Mouse (Mus musculus) E14TG2a.4 (cell line): Measurements from ENCODE around the gene Cdh13.

ENCODE experiments used
- H3K27me3 ChIP-seq: 2 replicates; pipeline ENCODE4 v1.6.1; 2014; ENCODE audit warnings: low read length, control low read depth; ENCODE audit not compliant: insufficient read depth
- H3K36me3 ChIP-seq: 2 replicates; pipeline ENCODE4 v1.6.1; 2014; ENCODE audit warnings: low read length, control low read depth; ENCODE audit not compliant: insufficient read depth
- H3K4me1 ChIP-seq: replicated peaks from 2 replicates; pipeline ENCODE4 v1.6.1; 2014; ENCODE audit warnings: low read depth, low read length, control low read depth
- H3K4me3 ChIP-seq: replicated peaks from 2 replicates; pipeline ENCODE4 v1.5.1; 2014; ENCODE audit warnings: mild to moderate bottlenecking, low read length
- H3K9me3 ChIP-seq: 2 replicates; pipeline ENCODE4 v1.6.1; 2014; ENCODE audit warnings: low read length, control low read depth
- CTCF ChIP-seq: conservative IDR thresholded peaks from 2 replicates; pipeline ENCODE4 v1.5.1; 2014; ENCODE audit warnings: low read length
- NANOG ChIP-seq: IDR thresholded peaks from 2 replicates; pipeline ENCODE4 v1.6.1; 2014; ENCODE audit warnings: borderline replicate concordance, low read length, mixed read lengths
- POU5F1 ChIP-seq: IDR thresholded peaks from 2 replicates; pipeline ENCODE4 v1.6.1; 2014; ENCODE audit warnings: low read length, borderline replicate concordance

Cdh13 gene

DNA sequence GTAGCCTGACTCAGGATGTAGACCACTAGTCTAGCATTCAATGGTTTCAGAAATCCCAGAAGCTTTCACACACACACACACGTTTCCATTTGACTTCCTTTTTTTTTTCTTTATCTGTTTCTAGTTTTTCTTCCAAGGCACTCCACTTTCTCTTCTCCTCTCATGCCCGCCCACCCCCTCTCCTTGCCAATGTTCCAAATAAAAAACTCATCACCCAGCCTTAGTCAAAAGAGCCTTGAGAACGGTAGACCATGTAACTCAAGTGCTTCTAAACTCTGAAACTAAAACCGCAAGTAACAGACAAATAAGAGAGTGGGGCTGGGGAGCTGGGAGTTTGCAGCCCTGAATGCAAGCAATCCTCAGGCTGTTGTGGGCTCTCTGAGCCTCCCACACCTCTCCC is 69.5 kb downstream of the Cdh13 start:
- Histone ChIP-seq H3K4me3 (no peak overlapping the region), H3K36me3 (no peaks in the 10 kb centered on the region), H3K9me3 (peaks cover 35% of the 10 kb centered on the region), H3K27me3 (no peaks in the 10 kb centered on the region; the same call in 1 of the 2 replicates), H3K4me1 (no peaks in the 10 kb centered on the region)
- TF ChIP-seq CTCF, result no peak
- TF ChIP-seq NANOG, result no peak
- TF ChIP-seq POU5F1, result no peak

DNA sequence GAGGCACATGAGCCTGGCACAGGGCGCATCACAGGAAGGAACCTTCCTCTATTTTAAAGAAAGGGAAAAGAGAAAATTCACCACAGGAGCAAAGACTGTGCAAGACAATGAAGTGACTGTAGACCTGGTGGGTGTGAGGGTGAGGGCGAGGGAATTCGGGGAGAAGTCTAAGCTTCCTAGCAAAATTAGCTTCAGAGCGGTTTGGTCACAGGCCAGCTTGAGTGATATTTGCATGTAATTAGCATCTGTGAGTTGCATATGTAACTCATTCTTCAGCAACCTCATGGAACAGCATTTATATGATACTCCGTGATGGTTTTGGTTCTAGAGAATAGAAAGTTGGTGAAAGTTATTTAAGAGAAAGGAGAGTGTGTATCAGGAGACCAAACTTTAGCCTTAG is 73.5 kb downstream of the Cdh13 start:
- no peaks in the 10 kb centered on the region; the same call in 1 of the 2 replicates for H3K27me3 ChIP-seq
- peaks cover 31% of the 10 kb centered on the region for H3K9me3 ChIP-seq
- no peak overlapping the region for H3K4me3 ChIP-seq

DNA sequence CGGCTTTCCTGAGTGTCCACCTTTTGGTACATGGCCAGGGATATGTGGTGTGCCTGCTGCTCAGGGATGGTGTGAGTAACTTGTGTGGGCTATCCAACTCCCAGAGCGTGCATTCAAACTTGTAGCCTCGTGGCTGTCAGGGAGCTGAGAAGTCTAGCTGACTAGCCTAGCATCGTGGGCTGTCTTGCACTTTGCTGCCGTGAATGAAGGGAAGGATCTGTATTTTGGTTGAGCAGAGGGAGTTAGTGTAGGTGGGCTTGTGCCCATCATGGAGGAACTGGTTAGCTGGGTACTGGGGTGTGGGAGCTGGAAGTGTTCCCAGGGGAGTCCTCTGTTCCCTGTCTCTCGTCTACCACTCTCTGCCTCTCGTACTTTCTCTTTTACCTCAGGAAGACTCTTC is 74.1 kb downstream of the Cdh13 start:
- Histone ChIP-seq H3K4me1 (no peaks in the 10 kb centered on the region), H3K9me3 (peaks cover 26% of the 10 kb centered on the region), H3K36me3 (no peaks in the 10 kb centered on the region), H3K4me3 (no peak overlapping the region), H3K27me3 (no peaks in the 10 kb centered on the region; the same call in 1 of the 2 replicates)
- TF ChIP-seq NANOG, result no peak
- TF ChIP-seq POU5F1, result no peak
- no peak for TF ChIP-seq CTCF

More for the DNA sequence above, 73.5 kb downstream of the Cdh13 start:
- Histone ChIP-seq H3K36me3 (no peaks in the 10 kb centered on the region), H3K4me1 (no peaks in the 10 kb centered on the region)
- no peak for TF ChIP-seq NANOG
- no peak for TF ChIP-seq POU5F1
- TF ChIP-seq CTCF, result no peak

DNA sequence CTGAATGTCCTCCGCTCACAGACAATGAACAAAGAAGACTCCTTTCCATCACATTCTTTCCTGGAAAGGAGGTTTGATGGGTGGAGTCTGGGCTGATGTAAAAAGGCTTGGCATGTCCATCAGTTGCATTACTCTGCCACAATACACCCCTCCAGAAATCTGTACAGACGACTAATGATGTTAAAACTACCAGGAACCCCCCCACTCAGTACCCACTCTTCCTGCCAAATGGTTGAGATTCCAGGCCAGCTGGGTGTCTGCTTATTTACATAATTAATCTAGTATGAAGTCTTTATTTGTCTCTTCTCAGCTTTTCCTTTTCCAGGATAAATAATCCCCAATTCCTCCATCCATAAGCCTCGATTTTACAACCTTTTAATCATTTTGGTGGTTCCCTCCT is 80.2 kb downstream of the Cdh13 start:
- Histone ChIP-seq H3K27me3 (no peaks in the 10 kb centered on the region), H3K4me1 (no peaks in the 10 kb centered on the region), H3K36me3 (no peaks in the 10 kb centered on the region), H3K4me3 (no peak overlapping the region), H3K9me3 (no peaks in the 10 kb centered on the region)
- TF ChIP-seq POU5F1 (no peak), NANOG (no peak), CTCF (no peak)

DNA sequence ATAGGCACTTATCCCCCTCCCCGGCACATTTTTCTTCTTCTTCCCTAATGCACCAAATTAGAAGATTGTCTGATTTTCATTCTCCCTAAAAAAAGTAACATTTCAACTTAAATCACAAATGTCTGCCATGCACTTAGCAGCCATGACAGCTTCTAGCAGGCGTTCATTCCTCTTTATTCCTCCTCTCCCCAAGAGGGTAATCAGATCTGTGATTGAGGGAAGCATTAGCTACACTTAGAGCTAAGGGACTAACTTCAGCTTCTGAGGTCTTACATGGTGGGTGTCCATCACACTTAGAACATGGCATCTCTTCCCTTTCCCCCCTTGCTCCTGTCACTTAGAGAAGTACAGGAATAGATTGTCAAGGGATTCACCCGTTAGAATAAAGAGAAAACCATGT is 89.6 kb downstream of the Cdh13 start:
- H3K36me3 ChIP-seq, result no peaks in the 10 kb centered on the region
- no peaks in the 10 kb centered on the region for H3K4me1 ChIP-seq
- H3K9me3 ChIP-seq, result no peaks in the 10 kb centered on the region
- TF ChIP-seq NANOG, result no peak
- TF ChIP-seq POU5F1, result no peak
- TF ChIP-seq CTCF, result no peak
- no peak overlapping the region for H3K4me3 ChIP-seq
- no peaks in the 10 kb centered on the region for H3K27me3 ChIP-seq

DNA sequence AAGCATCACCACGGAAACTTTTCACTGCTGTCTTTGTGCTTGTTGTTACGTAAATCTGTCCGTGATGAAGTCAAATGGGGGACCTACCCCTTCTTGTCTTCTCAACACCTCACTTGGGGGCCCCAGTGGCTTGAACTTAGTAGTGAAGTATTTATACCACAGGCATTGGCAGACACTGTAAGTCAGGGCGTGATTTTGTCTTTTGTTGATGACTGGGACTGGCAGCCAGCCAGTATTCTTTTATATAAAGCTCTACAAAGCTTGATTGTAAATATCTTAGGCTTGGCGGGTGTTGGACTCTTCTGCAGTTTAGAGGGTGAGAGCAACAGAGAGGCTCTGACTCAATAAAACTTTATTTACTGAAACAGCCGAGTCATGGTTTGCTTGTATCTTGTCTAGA is 91.2 kb downstream of the Cdh13 start:
- TF ChIP-seq NANOG, result no peak
- no peak for TF ChIP-seq POU5F1
- no peak for TF ChIP-seq CTCF
- Histone ChIP-seq H3K27me3 (no peaks in the 10 kb centered on the region), H3K36me3 (no peaks in the 10 kb centered on the region), H3K9me3 (no peaks in the 10 kb centered on the region), H3K4me1 (no peaks in the 10 kb centered on the region), H3K4me3 (no peak overlapping the region)

DNA sequence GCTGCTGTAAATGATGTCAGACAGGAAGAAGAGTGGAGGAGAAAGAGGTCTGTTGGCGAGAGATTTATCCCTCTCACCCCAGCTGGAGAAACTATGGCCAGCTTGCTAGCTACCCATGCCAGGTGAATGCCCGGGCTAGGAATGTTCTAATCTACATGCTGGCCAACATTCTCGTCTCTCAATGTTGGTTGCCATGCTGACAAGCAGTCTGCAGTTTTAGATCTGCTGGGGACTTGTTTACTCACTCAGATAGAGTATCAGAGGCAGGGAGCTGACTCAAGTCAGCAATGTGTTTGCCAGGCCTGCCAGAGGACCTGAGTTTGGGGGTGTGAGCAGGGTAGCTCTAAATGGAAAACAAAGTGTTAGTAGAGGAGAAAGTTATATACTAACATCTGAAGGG is 93.3 kb downstream of the Cdh13 start:
- H3K4me1 ChIP-seq, result no peaks in the 10 kb centered on the region
- TF ChIP-seq NANOG (no peak), CTCF (no peak), POU5F1 (no peak)
- no peak overlapping the region for H3K4me3 ChIP-seq
- H3K27me3 ChIP-seq, result no peaks in the 10 kb centered on the region; the same call in 1 of the 2 replicates
- H3K9me3 ChIP-seq, result no peaks in the 10 kb centered on the region
- H3K36me3 ChIP-seq, result no peaks in the 10 kb centered on the region

DNA sequence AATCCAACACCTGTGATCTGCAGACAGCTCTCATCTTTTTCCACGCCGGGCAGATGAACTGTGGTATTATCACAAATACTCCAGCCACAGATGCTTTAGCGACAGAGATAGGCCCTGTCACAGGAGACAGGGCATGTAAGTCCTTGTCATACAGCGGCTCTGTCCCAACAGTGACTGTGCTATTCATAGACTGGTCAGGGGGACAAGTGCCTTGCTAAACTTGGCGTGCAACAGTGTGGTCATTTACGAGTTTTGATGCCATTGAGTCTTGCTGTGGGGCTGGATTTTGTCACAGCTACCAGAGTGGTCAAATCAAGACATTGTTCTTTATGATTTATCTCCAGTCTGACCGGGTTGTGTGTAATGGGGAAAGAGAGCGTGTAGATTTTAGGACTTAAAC is 95.5 kb downstream of the Cdh13 start:
- H3K9me3 ChIP-seq, result no peaks in the 10 kb centered on the region
- H3K4me1 ChIP-seq, result no peaks in the 10 kb centered on the region
- no peak overlapping the region for H3K4me3 ChIP-seq
- TF ChIP-seq NANOG, result no peak
- TF ChIP-seq CTCF, result no peak
- no peak for TF ChIP-seq POU5F1
- H3K36me3 ChIP-seq, result no peaks in the 10 kb centered on the region
- no peaks in the 10 kb centered on the region; the same call in 1 of the 2 replicates for H3K27me3 ChIP-seq

DNA sequence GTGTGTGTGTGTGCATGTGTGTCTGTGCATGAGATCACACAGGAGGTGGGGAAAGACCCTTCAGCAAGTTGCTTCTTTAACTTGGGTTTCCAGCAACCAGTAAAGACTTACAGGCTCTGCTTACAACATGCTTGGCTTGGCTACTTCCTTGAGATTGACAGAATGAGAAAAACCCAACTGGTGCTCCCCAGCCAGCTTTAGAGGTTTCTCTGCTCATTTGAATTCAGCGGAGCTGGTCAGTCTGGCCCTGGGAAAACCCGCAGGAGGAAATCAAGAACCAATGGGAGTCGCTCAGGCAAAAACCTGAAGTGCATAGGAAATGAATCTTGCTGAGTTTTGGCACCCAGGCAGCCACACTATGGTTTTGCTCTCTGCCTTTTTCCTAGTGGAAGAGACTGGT is 96.1 kb downstream of the Cdh13 start:
- Histone ChIP-seq H3K9me3 (no peaks in the 10 kb centered on the region), H3K4me3 (no peak overlapping the region), H3K4me1 (no peaks in the 10 kb centered on the region), H3K36me3 (no peaks in the 10 kb centered on the region), H3K27me3 (no peaks in the 10 kb centered on the region; the same call in 1 of the 2 replicates)
- no peak for TF ChIP-seq POU5F1
- TF ChIP-seq CTCF, result no peak
- no peak for TF ChIP-seq NANOG
